Mouse (Mus musculus) telencephalon, adult 2 months (tissue): ENCODE data around the gene Kcnh1.

Experiments
- DNase-seq: peaks from one replicate; pipeline ENCODE4 v3.0.0-alpha.2; 2011; ENCODE audit warnings: low read depth, low spot score

The Kcnh1 gene

DNA sequence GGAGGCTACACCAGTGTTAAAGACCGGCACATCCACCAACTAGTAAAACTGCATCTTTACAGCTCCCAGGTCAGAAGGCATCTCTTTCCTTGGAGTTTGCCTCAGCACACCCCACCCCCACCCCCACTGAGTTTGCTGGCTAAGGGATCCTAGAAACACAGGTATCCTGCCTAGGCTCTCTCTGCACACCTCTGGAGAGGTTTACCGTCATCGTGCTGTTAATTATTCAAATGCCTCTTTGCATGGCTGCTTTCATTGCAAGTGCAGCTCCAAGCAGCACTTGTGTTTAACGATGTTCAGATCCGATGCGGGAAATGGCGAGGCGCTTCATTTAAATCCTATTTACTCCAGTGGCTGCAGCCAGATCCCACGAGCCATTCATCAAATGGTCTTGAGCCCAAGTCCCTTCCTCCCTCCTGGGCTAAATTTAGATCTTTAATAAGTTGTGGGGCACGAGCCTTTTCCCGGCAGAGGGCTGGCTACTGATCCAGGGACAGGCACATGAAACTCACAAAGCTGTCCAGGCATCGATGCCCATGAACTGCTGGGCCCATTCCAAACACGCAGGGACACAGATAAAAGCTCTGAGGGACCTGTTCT lies 330.4 kb downstream of the Kcnh1 start:
- no peak for DNase-seq

DNA sequence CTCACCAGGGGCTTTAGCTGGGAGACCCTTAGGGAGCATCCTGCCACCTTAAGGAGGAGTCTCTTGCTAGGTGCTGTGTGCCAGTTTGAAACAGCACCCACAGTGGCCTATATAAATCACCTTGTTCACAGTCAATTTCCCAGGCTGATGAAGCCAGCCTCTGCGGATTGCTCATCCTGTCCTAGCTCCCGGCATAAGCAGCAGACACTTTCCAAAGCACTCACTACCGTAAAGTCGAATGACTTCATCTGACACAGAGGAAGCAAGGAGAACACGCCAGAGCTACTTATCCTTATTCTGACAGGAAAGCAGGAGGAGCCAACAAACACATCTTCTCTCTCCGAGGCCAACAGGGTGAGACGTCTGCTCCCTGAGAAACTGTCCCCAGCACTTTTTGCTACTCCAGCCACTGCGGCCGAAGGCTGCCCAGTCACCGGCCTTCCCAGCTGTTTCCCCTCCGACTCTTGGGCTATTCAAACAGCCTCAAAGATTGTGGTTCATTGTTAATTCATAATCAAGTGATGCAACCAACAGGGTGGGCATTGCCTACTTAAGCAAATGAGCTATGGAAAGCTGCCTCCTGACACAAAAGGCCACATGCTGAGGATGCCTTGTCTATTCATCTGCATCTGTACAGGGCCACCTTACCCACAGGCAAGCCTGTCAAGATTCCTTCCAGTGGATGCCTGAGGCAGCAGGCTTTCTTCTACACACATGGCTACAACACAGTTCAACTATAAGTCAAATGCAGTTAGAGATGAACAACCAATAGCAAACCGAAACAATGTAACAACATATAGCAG lies 332.0 kb downstream of the Kcnh1 start:
- DNase-seq, result no peak

DNA sequence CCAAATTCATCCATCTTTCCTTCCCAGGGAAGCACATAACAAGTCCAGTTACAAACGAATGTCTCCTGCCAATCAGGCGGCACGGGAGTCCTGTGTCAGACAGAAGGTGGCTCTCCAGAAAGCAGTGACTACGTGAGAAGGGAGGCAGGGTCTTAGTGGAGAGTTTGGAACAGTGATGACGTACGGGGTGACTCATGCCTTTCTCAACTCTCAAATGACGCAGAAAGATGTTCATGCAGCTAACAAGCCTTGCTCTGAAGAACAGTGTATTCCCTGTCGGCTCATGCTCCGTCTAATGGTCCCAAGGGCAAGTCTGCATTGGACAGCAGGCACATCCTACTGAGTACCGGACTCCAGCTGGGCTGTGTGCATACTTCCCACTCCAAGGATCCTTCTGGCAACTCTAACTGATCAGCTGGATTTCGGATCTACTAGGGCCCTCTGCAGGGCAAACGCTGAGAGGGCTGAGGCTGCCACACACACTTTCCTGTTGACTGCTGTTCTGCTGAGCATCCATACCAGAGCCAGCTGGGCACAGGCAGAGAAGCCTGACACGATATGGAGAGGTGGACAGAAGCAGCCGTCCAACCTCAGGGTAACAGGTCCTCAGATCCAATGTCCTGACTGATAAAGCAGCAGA lies 335.3 kb downstream of the Kcnh1 start:
- DNase-seq, result no peak

DNA sequence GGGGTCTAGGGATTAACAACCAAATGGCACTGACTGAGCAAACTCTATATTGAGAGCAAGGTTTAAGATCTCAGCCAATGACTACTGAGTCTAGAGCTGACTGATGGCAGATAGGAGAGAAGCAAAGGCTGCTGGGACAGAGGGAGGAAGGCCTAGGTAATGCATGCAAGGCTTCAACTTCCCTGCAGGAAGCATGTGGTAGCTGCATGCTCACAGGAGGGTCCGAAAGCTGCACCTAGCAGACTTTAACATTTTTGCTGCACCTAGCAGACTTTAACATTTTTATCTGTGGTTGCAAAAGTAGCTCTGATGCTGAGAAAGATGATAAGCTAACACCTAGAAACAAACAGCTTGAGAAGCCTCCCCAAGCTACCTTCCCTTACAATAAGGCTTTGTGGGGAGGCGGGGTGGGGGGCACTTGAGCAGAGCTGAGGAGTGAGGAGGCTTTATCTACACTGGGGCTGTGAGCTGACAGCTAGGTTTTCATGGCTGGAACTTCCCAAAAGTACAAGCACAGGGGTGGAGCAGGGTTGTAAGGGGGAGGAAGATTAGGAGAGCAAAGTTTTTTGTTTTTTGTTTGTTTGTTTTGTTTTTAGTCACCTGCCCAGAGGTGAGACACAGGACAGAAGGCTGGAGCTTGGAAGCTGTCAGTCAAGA lies 341.0 kb downstream of the Kcnh1 start:
- no peak for DNase-seq

DNA sequence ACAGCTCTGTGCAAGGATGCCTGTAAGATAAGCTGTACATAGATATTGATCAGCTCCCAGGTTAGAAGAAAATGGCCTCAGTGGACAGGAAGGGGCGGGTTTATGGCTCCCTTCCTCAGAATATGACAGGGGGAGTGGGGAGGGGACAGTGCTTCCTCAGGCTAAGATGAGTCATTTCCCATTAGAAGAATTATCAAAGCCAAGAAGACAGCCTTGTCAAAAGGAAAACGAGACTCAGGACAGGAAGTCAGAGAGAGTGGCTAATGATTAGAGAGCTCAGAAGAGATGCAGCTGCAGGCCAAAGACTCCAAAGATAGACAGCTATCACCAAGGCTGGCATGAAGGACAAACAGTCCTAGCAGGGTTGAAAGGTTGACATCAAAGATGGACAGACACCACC lies 341.6 kb downstream of the Kcnh1 start:
- DNase-seq, result no peak

DNA sequence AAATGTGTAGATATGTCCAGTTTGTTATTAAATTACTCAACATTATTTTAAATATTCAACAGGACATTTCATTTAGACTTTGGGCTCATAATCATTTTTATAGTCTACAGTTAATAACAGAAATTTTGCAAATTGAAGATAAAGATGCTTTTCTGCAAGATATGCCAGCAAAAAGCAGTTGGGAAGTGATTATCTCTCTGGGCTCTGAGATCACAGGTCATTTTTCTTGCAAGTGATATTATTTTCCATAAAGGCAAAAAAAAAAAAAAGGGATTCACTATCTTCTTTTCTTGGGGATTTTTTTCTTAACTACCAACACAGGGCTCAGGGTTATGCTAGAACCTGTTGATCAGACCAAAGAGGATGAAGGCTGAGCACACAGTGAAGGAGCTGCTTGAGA lies 342.4 kb downstream of the Kcnh1 start:
- DNase-seq, result no peak

DNA sequence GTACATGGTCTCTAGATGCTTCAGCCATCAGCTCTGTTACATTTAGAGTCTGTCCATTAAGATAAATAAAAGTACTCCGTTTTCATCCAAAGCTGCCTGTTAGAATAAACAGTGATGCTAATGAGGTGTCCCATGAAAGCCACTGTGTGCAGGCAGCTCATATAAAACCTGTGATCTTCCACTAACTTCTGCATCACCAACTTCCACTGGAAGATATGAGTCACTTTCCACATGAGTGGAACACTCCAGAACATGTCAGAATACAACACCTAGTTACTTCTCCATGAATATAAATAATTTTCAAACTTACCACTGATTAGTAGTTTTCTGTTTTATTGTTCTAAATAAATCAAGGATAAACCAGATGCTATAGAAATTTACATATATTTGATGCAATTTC lies 345.9 kb downstream of the Kcnh1 start:
- DNase-seq, result no peak

DNA sequence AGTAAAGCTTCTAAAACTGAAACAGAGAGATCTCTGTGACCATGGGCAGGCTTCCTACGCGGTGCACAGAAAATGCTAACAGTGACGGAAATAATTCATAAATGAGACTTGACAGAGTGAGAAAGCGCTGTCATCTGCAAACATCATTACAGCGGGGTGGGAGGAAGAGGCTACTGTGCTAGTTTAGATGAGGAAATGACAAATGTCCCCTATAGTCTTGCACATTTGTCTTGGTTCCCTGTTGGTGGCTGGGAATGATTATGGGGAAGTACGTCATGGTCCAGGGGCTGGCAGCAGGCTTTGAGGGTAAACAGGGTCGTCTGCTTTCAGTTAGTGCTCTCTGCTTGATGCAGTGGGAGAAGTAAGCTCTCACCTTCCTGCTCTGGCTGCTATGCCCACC lies 346.6 kb downstream of the Kcnh1 start:
- DNase-seq, result no peak

DNA sequence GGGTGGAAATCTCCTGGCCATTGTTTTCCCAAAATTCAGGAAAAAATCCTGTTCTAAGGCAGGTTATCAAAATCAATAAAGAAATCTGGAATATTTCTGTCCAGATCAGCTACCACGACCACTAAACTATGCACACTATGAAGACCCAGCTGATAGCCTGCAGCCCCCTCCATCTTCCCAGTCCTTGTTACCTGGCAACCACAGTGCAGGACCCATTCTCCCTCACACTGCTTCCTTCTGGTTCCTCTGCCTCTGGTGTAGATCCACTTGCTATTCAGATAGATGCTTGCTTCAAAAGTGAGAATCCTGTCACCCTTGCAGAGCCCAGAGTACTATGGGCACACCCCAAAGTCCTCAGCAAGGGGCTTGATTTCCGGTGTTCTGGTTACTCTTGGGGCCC lies 351.5 kb downstream of the Kcnh1 start:
- no peak for DNase-seq

DNA sequence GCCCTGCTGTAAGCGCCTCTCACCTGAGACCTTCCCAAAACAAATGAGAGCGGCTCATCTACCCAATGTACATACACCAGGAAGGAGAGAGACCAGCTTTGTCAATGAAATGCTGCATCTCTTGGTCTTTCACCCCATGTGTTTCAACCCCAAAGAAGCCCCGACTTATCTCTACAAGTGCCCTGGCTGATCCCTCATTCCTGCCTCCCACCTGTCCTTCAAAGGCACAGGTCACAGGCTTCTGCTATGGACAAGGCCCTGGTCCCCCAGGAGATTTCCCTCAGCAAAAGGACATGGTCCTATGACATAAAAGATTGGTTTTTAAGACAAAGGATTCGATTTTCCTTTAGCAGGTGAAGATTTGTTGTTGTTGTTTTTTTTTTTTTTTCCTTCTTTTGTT lies 353.1 kb downstream of the Kcnh1 start:
- DNase-seq, result no peak

DNA sequence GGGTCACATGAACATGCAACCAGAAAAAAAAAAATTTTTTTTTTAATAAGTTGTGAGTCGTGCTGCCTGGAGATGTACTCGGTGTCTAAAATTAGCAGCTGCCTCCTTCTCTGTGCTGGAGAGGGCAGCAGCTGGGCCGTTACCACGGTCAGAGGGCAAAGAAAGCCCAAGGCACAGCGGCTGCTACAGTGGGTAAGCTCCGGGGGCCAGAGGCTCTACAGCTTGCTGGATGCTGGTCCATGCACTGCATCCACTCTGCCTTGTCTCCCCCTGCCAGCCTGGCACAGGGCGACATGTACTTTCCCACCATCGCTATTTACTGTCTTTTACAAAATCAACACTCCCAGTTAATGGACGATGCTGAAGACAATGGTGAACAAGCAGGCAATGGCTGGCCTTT lies 353.5 kb downstream of the Kcnh1 start:
- DNase-seq, result no peak

DNA sequence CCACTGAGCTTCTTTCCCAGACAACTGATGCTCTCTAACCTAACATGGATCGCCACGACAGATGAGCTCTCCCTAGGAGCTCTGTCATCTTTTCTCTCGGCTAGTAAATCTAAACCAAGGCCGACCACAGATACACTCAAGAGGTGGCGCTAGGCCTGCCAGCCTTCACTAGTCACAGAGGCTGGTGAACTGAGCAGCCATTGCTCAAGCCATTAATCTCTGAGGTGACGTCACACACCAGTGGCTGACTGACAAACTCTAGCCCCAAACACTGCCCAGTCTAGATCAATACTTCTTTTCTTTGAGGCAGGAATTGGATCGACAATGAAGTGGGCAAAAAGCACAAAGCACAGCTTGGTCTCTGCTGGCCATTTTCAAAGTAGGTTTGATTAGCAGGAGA lies 354.3 kb downstream of the Kcnh1 start:
- no peak for DNase-seq

DNA sequence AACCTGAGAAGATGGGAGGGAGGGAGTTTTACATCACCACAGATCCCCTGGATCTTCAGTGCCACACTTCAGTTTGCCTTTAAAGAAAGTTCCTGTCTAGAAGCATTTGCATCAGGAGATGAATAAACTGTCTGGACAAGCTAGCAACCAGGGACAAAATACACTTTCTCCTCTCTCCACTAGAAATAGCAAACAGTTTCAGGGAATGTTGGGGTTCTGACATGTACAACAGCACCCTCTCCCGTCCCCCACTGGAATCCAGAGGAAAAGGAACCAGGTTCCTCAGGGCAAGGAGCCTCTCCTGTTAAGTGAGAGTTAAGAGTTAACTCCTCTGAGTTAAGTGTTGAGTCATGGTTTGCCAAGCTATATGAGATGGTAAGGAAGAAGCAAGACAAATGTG lies 356.3 kb downstream of the Kcnh1 start:
- no peak for DNase-seq

DNA sequence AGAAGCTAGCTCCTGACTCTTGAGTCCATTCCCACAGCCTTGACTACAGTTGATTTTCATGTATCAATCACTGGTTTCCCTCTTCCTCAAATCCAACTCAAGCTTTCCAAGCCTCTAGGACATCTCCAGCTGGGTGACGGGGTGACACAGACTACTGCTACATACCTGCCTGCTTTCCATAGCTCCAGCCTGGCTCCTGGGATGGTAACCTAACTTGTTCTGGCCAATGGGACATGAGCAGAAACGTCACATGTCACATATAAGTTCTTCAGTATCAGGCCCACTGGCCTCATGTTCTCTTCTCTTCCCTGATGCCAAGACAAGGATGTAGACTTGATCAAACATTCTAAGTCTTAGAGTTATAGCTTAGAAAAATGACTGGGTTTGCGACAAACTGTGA lies 360.0 kb downstream of the Kcnh1 start:
- DNase-seq, result no peak

DNA sequence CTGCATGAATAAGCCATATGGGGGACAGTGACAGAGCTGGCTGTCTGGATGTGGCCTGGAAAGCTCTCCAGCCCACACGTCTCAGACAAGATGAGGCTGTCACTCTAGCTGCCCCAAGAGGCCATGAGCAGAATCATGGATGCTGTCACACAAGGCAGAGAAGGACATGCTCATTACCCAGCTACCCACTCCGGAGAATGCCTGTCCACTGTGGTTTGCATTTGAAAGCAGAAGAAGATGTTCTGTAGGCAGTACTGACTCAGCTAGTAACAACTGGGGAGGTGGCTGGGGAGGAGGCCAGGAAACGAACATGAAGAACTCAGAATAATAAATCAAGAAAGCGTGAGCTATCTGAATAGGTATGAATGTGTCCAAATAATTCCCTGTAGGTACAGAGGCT lies 364.9 kb downstream of the Kcnh1 start:
- DNase-seq, result peak; percentile 48

DNA sequence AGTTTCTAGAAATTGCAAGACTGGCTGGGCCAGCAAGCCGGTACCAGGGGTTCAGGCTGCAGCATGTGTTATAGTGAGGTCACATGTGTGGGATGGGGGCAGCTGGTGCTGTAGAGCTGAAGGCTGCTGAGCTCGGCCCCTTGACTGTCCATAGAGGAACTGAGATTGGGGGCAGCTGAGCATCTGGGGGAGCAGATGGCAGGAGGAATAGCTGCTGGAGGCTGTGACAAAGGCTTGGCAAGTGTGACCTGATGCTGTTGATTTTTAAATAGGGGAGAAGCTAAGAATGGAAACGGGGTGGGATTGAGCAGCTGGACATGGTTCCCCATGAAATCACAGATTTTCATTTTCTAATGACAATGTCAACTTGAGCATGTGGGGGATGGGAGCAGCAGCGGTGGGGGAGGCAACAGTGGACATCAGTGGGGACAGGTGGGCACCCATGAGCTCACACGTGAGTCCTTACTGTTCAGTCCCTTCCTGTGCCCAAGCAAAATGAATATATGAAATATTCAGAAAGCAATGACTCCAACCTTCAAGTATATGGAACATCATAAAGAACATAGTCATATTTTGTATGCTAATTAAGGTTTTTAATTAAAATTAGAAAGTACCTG lies 367.5 kb downstream of the Kcnh1 start:
- peak; percentile 63 for DNase-seq

DNA sequence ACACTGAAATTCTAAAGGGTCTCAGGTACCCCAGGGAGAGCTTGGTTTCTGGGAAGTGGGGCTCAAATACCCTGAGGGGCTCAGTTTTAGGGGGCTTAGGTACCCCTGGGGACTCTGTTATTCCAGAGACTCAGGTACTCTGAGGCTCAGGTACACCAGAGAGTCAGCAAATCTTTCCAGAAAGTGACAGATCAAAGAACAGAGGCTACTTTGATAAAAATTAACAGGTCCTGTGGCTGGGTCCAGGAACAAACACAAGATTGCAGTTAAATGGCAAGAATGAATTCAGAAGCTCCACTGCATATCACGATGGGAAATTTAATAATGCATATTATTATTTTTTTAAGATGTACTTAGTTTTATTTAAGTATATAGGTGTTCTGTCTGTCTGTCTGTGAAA lies 368.8 kb downstream of the Kcnh1 start:
- no peak for DNase-seq
